Mouse (Mus musculus) CH12.LX (cell line): ENCODE measurements around the gene Numb. TPM values are rescaled to one million over a fixed set of nuclear protein-coding genes. Genes with fewer than 3 reads are reported as not detected.

Experiments
- DNase-seq: peaks from one replicate; pipeline ENCODE4 v3.0.0-alpha.2; 2013; ENCODE audit errors: extremely low read depth
- H3K27ac ChIP-seq: 2 replicates; pipeline ENCODE4 v1.5.1; 2012; ENCODE audit warnings: low read depth, mild to moderate bottlenecking, control low read depth, moderate library complexity; ENCODE audit not compliant: insufficient read depth
- H3K27me3 ChIP-seq: replicated peaks from 2 replicates; pipeline ENCODE3; 2012; ENCODE audit warnings: inconsistent platforms
- H3K36me3 ChIP-seq, 2 experiments: replicated peaks in 1 of 2; 2 replicates each; pipeline versions ENCODE3 to v1.6.1; 2012; ENCODE audit warnings: inconsistent platforms in 1 of 2, low read length in 1 of 2, mild to moderate bottlenecking in 1 of 2, mixed read lengths in 1 of 2, moderate library complexity in 1 of 2; ENCODE audit not compliant: control insufficient read depth in 1 of 2, insufficient read depth in 1 of 2
- H3K4me1 ChIP-seq, 2 experiments: 2 replicates each; pipeline ENCODE4 v1.6.1; 2012; ENCODE audit warnings: inconsistent platforms in 1 of 2, moderate library complexity in 1 of 2; ENCODE audit not compliant: insufficient read depth in 2 of 2, control insufficient read depth in 1 of 2
- H3K4me2 ChIP-seq: 2 replicates; pipeline ENCODE4 v1.6.1; 2012; ENCODE audit warnings: low read depth, mild to moderate bottlenecking, control low read depth; ENCODE audit not compliant: poor library complexity, insufficient read depth, severe bottlenecking
- H3K4me3 ChIP-seq, 3 experiments: fragments of 150-350 bp in 1 of 3; sonication (generic) in 1 of 3; replicated peaks in 1 of 3; 2 replicates each; pipeline versions ENCODE3 to v1.5.1; 2011 to 2012; ENCODE audit warnings: low read depth in 2 of 3, low read length in 2 of 3, mild to moderate bottlenecking in 2 of 3, moderate library complexity in 2 of 3, control low read depth in 1 of 3, improper control_type of control experiment in 1 of 3, inconsistent platforms in 1 of 3, mixed read lengths in 1 of 3; ENCODE audit not compliant: poor library complexity in 1 of 3
- H3K79me2 ChIP-seq: replicated peaks from 2 replicates; pipeline ENCODE4 v1.6.1; 2012; ENCODE audit warnings: mild to moderate bottlenecking, moderate library complexity; ENCODE audit not compliant: control insufficient read depth, poor library complexity, insufficient read depth, severe bottlenecking; ENCODE audit errors: extremely low read depth
- H3K9ac ChIP-seq: 2 replicates; pipeline ENCODE4 v1.6.1; 2012; ENCODE audit warnings: low read depth, mild to moderate bottlenecking, control low read depth, moderate library complexity; ENCODE audit not compliant: insufficient read depth
- H3K9me3 ChIP-seq: replicated peaks from 2 replicates; pipeline ENCODE3; 2012; ENCODE audit warnings: low read length, inconsistent platforms, mixed read lengths
- CHD1 ChIP-seq: IDR thresholded peaks from 2 replicates; pipeline ENCODE4 v1.6.1; 2012; ENCODE audit warnings: low read depth, low read length, improper control_type of control experiment, inconsistent platforms
- CHD2 ChIP-seq: IDR thresholded peaks from 2 replicates; pipeline ENCODE4 v1.6.1; 2011; ENCODE audit warnings: low read length, improper control_type of control experiment
- ELF1 ChIP-seq: IDR thresholded peaks from 2 replicates; pipeline ENCODE4 v1.6.1; 2014; ENCODE audit warnings: low read depth, mild to moderate bottlenecking, inconsistent platforms, low read length, improper control_type of control experiment
- ETS1 ChIP-seq: conservative IDR thresholded peaks from 2 replicates; pipeline ENCODE4 v1.6.1; 2012; ENCODE audit warnings: low read depth, mild to moderate bottlenecking, inconsistent platforms, low read length, improper control_type of control experiment, moderate library complexity
- HCFC1 ChIP-seq: IDR thresholded peaks from 2 replicates; pipeline ENCODE4 v1.6.1; 2012; ENCODE audit warnings: low read depth, mild to moderate bottlenecking, inconsistent platforms, low read length, improper control_type of control experiment
- MAZ ChIP-seq: IDR thresholded peaks from 2 replicates; pipeline ENCODE4 v1.6.1; 2012; ENCODE audit warnings: low read depth, mild to moderate bottlenecking, inconsistent platforms, low read length, improper control_type of control experiment, moderate library complexity
- MEF2A ChIP-seq: IDR thresholded peaks from 2 replicates; pipeline ENCODE4 v1.6.1; 2014; ENCODE audit warnings: low read depth, mild to moderate bottlenecking, inconsistent platforms, low read length, improper control_type of control experiment, borderline replicate concordance
- MXI1 ChIP-seq: IDR thresholded peaks from 2 replicates; pipeline ENCODE4 v1.6.1; 2011; ENCODE audit warnings: mild to moderate bottlenecking, low read depth, low read length, improper control_type of control experiment
- MYC ChIP-seq: IDR thresholded peaks from 2 replicates; pipeline ENCODE4 v1.6.1; 2011; ENCODE audit warnings: low read depth, mild to moderate bottlenecking, improper control_type of control experiment, low read length
- NRF1 ChIP-seq: IDR thresholded peaks from 2 replicates; pipeline ENCODE4 v1.6.1; 2014; ENCODE audit warnings: low read depth, mild to moderate bottlenecking, inconsistent platforms, low read length, improper control_type of control experiment, moderate library complexity
- PAX5 ChIP-seq: IDR thresholded peaks from 2 replicates; pipeline ENCODE4 v1.6.1; 2012; ENCODE audit warnings: low read length, inconsistent platforms, mixed read lengths
- POLR2AphosphoS2 ChIP-seq: IDR thresholded peaks from 2 replicates; pipeline ENCODE4 v1.6.1; 2011; ENCODE audit warnings: low read depth, low read length, improper control_type of control experiment
- SIN3A ChIP-seq: IDR thresholded peaks from 2 replicates; pipeline ENCODE4 v1.6.1; 2012; ENCODE audit warnings: low read length, improper control_type of control experiment, inconsistent platforms
- SMC3 ChIP-seq: IDR thresholded peaks from 2 replicates; pipeline ENCODE4 v1.6.1; 2011; ENCODE audit warnings: low read depth, low read length, improper control_type of control experiment
- USF1 ChIP-seq: IDR thresholded peaks from 2 replicates; pipeline ENCODE4 v1.6.1; 2014; ENCODE audit warnings: low read depth, mild to moderate bottlenecking, inconsistent platforms, low read length, improper control_type of control experiment
- USF2 ChIP-seq: conservative IDR thresholded peaks from 2 replicates; pipeline ENCODE4 v1.6.1; 2011; ENCODE audit warnings: low read depth, low read length, improper control_type of control experiment
- ZC3H11A ChIP-seq: IDR thresholded peaks from 2 replicates; pipeline ENCODE4 v1.6.1; 2012; ENCODE audit warnings: low read depth, mild to moderate bottlenecking, inconsistent platforms, low read length, improper control_type of control experiment
- ZKSCAN1 ChIP-seq: IDR thresholded peaks from 2 replicates; pipeline ENCODE4 v1.6.1; 2012; ENCODE audit warnings: low read depth, inconsistent platforms, low read length, improper control_type of control experiment, borderline replicate concordance
- ZMIZ1 ChIP-seq: IDR thresholded peaks from 2 replicates; pipeline ENCODE4 v1.6.1; 2012; ENCODE audit warnings: low read depth, mild to moderate bottlenecking, inconsistent platforms, low read length, improper control_type of control experiment
- dilution Hi-C: fragments of 300-500 bp; cut with MboI; formaldehyde crosslinking; loops from 2 replicates; pipeline ENCODE4 v1.14.3; 2020; ENCODE audit warnings: low sequenced_read_pairs; ENCODE audit not compliant: extremely low pct_unique_long_range_greater_than_20kb, extremely low pct_ligation_motif_present
- in situ Hi-C: fragments of 300-500 bp; cut with MboI; formaldehyde crosslinking; loops from 3 replicates; pipeline ENCODE4 v1.14.3; 2019; ENCODE audit warnings: low sequenced_read_pairs, low pct_ligation_motif_present, low pct_unique_long_range_greater_than_20kb, mixed read lengths
- polyA plus RNA-seq: library from polyadenylated mRNA; unstranded; fragments of >175 nt; gene quantifications from 2 replicates; pipeline ENCODE4 v1.2.1, GENCODE M21; 2012; ENCODE audit warnings: low read depth; ENCODE audit not compliant: insufficient read length
- total RNA-seq, 2 experiments: library from RNA; depleted of rRNA; stranded (reverse); fragments of 300-350 nt in 1 of 2; fragments of >200 nt in 1 of 2; gene quantifications; 2 replicates each; pipeline ENCODE4 v1.2.3; 2012 to 2014

The Numb gene
- total and polyA plus RNA-seq, 3 experiments, result 5.3 to 6.9 (median 5.7) TPM

DNA sequence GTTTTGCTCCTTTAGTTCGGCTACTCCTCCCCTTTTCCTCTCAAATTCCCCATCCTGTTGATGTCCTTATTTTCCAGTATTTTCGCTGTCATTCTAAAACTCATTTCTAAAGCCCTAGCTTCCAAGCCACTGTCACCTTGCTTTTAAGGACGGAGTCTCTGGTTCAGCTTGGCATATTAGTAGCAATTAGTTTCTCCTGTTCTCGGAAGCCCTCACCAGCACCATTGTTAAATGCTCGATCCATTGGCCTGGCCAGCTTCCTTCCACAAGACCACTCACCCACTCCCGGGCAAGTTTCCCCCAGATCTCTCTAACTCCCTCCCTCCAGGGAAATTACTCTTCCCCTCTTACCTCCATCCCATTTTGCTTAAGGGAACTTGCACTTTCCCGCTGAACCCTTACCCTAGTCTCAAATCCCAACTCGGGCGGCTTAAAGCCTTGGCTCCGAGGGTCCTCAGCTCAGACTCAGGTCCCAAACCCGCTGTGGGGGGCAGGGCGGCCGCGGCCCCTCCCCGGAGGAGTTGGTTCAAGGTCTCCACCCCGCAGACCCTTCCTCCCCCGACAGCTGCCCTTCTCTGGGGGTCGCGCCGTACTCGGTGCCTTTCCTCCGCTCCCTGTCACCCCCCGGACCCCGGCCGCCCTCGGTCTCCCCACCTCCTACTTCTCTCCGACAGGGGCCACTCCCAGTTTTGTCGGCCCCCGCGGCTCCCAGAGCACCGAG, 853 bp downstream of the Numb start:
- Histone ChIP-seq H3K79me2 (peaks cover 5% of the 10 kb centered on the region; the same call in 1 of the 2 replicates), H3K4me3 (peak overlapping the region; percentile 62 to 94 (median 91)), H3K9ac (peak overlapping the region; percentile 80), H3K9me3 (no peaks in the 10 kb centered on the region), H3K36me3 (peaks cover 4 to 8% of the 10 kb centered on the region in 2 experiments), H3K4me1 (peaks cover 4 to 19% of the 10 kb centered on the region in 2 experiments; a peak in 3 of 4 replicates), H3K27ac (no peak overlapping the region), H3K4me2 (peak overlapping the region; percentile 80), H3K27me3 (no peaks in the 10 kb centered on the region)
- TF ChIP-seq POLR2AphosphoS2 (no peak), PAX5 (no peak), ZC3H11A (no peak), MXI1 (no peak), CHD1 (no peak), ZMIZ1 (no peak), SIN3A (no peak), USF1 (no peak), MYC (no peak)
- no peak for DNase-seq
- dilution Hi-C loops (no loop called here), in situ Hi-C loops (no loop called here)

DNA sequence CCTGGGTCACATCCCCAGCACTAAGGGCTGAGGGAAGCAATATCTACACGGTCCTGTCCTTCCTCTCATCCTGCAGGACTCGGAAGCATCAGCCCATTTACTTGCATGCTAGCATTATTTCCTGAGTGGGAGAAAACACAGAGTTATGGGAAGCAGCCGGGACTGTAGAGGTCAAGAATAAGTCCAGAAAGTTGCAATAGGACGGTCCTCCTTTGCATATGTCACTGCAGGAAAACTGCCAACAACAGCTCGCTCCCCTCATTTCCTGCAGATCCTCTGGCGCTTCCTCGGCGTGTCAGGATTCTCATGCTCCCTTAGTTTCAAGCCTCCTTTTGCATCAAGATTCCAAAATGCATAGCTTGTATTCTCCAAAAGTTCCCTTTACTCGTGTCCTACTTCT, 4.8 kb downstream of the Numb start:
- no peak overlapping the region for H3K27ac ChIP-seq
- no peak overlapping the region for H3K9ac ChIP-seq
- no peaks in the 10 kb centered on the region for H3K27me3 ChIP-seq
- no peak overlapping the region for H3K4me3 ChIP-seq
- peaks cover 4 to 14% of the 10 kb centered on the region in 2 experiments for H3K36me3 ChIP-seq
- H3K4me2 ChIP-seq, result no peak overlapping the region
- dilution Hi-C loops, result no loop called here
- no peaks in the 10 kb centered on the region for H3K9me3 ChIP-seq
- no peak for DNase-seq
- TF ChIP-seq ELF1, result no peak
- TF ChIP-seq SMC3, result no peak
- no peak for TF ChIP-seq MEF2A
- TF ChIP-seq ETS1, result no peak
- no peak for TF ChIP-seq ZKSCAN1
- TF ChIP-seq HCFC1, result no peak
- no peak for TF ChIP-seq MAZ
- TF ChIP-seq USF2, result no peak
- no peak for TF ChIP-seq CHD2
- TF ChIP-seq NRF1, result no peak
- in situ Hi-C loops, result no loop called here
- H3K4me1 ChIP-seq, result peaks cover 3 to 15% of the 10 kb centered on the region in 2 experiments; a peak in 3 of 4 replicates
- H3K79me2 ChIP-seq, result peaks cover 5% of the 10 kb centered on the region; the same call in 1 of the 2 replicates
